Mouse (Mus musculus) megakaryocyte-erythroid progenitor cell, adult 5-6 weeks (primary cell): ENCODE data around the gene Car10. TPM values are rescaled to one million over a fixed set of nuclear protein-coding genes. Genes with fewer than 3 reads are reported as not detected.

Experiments
- ATAC-seq: replicated peaks from 2 replicates; pipeline ENCODE4 v1.8.0; 2016; ENCODE audit warnings: mild to moderate bottlenecking, inconsistent platforms; ENCODE audit not compliant: severe bottlenecking, poor library complexity, low FRiP score, low TSS enrichment
- total RNA-seq, 2 experiments: library from RNA; stranded (forward) in 1 of 2; stranded (reverse) in 1 of 2; fragments of 200-1000, 215-1000 nt in 1 of 2; fragments of >200 nt in 1 of 2; fragmentation: Nextera tagmentation in 1 of 2; gene quantifications; 2 replicates each; pipeline ENCODE4 v1.2.3; 2014 to 2017

Car10 gene
- total RNA-seq, 2 experiments from 2014 or later = not detected

- no peak for ATAC-seq
Measured at GRCm38 (mm10) chr11:93548904-93549303, 451.1 kb downstream of the Car10 start.

- peak; percentile 75 for ATAC-seq
Measured at GRCm38 (mm10) chr11:93550908-93551307, 453.1 kb downstream of the Car10 start.

DNA sequence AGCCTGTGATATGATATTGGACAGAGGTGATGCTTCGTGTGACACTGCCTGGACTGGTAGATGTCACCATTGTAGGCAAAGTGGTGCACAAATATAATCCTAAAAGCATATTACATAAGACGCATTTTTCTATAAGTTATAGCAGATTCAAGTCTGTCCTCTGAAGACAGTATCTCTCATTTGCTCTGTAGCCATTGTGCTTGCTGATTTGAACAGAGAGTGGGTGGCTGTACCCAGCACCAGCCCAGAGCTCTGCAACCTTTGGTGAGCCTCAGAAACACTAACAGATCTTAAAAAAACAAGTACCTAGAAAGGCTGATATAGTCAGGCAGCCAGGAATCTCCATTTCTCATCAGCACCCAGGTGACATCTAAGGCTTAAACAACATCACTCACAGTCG is 461.3 kb downstream of the Car10 start:
- no peak for ATAC-seq

GRCm38 (mm10) chr11:93560570-93560969 is 462.7 kb downstream of the Car10 start:
- no peak for ATAC-seq

DNA sequence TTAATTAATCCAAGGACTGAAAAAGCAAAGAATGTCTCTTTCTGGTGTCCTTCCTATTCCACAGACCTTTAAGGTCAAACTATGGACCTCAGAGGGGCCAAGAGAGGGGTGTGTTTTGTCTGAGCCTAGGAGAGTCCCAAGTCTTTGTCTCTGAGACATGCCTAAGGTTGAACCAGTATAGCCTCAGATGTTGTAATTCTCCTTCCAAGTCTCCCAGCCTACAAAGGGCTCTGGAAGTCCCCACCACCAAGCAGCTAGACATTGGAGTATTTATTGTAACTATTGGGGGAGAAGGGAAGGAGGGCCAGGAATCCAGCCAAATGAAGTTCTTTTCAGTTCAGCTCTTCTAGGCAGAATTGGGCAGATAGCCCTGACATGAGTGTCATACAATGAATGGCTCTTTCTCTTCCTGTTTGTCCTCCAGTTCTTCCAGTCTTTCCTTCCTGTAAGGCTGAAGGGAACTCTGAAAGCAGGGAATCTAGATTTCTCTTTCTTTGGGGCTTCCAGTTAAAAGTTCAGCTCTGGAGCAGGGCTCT is 464.6 kb downstream of the Car10 start:
- ATAC-seq = no peak

- ATAC-seq = no peak
Measured at GRCm38 (mm10) chr11:93565756-93566155, 467.9 kb downstream of the Car10 start.

- no peak for ATAC-seq
Measured at GRCm38 (mm10) chr11:93571917-93572641, 474.3 kb downstream of the Car10 start.

GRCm38 (mm10) chr11:93577441-93577840 is 479.6 kb downstream of the Car10 start:
- ATAC-seq = no peak

DNA sequence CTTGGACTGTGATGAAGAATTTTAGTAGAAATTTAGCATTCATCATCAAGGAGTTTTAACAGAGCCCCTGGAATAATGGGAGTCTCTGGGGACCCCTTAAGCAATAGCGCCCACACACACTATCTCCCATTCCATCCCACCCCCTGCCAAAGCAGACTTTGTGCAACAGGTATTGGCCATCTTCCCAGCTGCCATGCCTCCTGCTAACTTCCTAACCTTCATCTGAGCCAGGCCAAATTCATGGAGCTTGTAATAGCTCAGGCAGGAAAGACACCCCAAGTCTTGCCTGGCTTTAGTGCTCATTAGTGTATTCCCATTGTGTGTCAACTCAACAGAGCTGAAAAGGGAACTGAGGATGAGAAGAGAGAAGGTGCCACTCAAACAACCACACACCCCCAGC is 481.8 kb downstream of the Car10 start:
- no peak for ATAC-seq

- ATAC-seq = no peak
Measured at GRCm38 (mm10) chr11:93581326-93581725, 483.5 kb downstream of the Car10 start.

- ATAC-seq = no peak
Measured at GRCm38 (mm10) chr11:93587788-93588187, 490.0 kb downstream of the Car10 start.

- ATAC-seq = no peak
Measured at GRCm38 (mm10) chr11:93590652-93591051, 492.8 kb downstream of the Car10 start.

DNA sequence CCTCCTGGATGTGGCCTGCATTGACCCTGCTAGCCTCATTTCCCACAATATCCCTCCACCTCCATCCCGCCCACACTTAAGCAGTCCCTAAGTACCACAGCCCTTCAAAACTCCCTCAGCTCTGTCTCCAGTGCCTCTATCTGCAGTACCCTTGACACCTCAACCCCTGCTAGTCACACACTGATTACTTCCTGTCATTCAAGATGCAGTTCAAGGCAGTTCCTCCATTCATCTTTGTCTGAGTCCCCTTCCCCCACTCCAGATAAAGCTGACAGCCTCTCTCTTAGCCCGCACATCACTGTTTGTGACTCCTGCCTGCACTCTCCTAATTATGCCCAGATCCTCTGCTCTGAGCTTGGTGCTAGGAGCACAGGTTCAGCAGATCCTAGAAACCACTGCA is 496.2 kb downstream of the Car10 start:
- ATAC-seq = no peak

DNA sequence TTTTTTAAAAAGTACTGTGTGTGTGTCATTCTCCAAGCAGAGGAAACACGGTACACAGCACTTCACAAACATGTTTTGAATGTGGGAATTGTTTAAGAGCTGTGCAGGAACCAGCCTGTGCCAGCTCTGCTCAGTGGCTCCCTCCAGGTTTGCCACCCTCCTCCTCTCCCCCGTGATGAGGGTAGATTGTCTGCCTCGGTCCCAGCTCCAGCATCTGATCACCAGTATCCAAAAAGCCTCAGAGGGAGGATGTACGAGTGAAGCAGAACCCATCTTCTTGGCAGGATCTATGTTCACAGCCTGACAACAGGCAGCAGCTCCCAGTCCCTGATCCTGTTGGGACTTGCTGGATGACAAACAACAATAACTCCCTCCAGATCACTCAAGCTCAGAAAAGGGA is 500.3 kb downstream of the Car10 start:
- ATAC-seq = no peak

- no peak for ATAC-seq
Measured at GRCm38 (mm10) chr11:93599755-93600154, 501.9 kb downstream of the Car10 start.

GRCm38 (mm10) chr11:93603575-93603974 is 505.7 kb downstream of the Car10 start:
- ATAC-seq = no peak

DNA sequence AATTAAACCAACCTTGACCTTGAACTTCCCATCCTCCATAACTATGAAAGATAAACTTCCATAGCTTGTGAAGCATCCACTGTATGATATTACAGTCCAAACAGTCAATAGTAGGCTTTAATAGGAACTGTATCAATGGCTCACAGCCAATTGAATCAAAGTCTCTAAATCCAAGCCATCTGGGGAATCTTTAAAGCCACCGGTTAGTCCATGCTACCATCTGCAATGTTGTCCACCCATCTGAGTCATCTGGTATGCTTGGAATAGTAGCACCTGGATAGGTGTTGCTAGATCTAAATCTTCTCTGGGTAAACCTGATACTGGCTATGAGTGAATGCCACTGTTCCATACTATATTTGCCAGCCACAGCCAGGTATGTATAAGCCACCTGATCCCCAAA is 509.3 kb downstream of the Car10 start:
- no peak for ATAC-seq

- ATAC-seq = no peak
Measured at GRCm38 (mm10) chr11:93608716-93609115, 510.9 kb downstream of the Car10 start.

DNA sequence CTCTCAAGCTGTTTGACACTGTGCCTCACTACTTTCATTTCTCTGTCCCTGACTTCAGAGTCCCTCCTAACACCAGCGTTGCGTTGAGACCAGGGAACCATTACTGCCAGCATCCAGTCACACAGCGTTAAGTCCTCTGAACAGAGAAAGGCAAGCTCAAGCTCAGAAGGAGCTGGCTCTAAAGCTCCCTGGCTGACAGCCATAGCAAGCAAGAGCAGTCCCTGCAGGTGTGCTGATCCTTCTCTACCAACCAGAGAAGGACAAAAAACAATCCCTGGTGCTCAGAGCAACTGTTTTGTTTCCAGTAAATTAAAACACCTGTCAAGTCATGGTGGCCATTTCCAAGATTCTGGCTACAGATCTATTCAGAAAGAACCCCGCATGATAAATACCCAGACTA is 514.2 kb downstream of the Car10 start:
- no peak for ATAC-seq

DNA sequence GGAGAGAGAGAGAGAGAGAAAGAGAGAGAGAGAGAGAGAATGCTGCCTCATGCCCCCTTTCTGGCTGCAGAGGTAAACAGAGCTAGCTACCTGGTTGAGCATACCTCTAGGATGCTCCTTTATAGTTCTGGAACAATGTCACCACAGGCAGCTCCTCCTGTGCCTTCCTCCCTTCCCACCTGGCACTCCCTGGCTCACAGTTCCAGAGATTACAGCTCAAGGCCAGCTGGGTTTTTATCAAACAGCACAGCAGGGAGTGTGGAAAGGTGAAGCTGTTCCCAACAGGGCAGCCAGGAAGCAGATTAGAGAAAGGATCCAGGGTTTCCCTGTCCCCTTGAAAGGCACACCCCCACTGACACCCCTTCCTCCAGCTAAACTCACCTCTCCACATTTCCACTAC is 517.0 kb downstream of the Car10 start:
- ATAC-seq = no peak

DNA sequence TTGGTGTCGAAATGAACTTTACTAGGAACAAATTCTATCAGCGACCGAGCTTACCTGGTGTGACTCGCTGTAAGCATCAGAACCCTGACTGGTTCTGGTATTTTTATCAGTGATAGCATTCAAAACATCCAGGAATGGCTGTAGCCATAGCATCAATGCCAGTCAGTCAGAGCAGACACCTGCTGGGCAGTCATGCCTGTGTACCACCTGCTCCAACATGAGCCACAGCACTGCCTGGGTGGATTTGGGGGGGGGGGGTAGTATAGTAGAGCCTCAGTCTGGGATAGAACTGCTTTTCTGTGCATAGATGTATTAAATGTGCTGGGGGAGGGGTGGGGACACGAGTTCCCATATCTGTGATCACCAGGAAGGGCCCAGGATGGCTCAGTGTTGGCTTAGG is 525.8 kb downstream of the Car10 start:
- ATAC-seq = no peak

- no peak for ATAC-seq
Measured at GRCm38 (mm10) chr11:93639410-93639809, 541.6 kb downstream of the Car10 start.
